Mouse (Mus musculus): ENCODE results near the gene Stab2.

GRCm38 (mm10) chr10:87037062-87037461 lies 29.2 kb upstream of the Stab2 start:
- TF ChIP-seq CTCF (IDR thresholded peaks at IDR 0.05; ENCODE audit: control insufficient read depth, insufficient read depth, low read length) (no peak), POLR2A (IDR thresholded peaks at IDR 0.05; ENCODE audit: borderline replicate concordance, control insufficient read depth, low read depth, low read length) (no peak)

Measured in bone marrow, adult 2 months (tissue).